12 mouse cellular contexts compared by ENCODE assay signal in genomic region chr2:92948699-92949300, GRCm38 (mm10). TPM values are rescaled to one million over a fixed set of nuclear protein-coding genes. Genes with fewer than 3 reads are reported as not detected.
DNase-seq lines count a peak whose midpoint lies in the region; ATAC-seq and TF ChIP-seq lines count a peak whose summit lies in the region.
"Had no signal": no experiment of that assay in that cellular context is flagged by ENCODE, and none has a peak within 500 bp of the region (broad histone marks: within the 10 kb centered on the region; RNA-seq: fewer than 3 reads in every experiment).

No protein-coding gene starts in this region.

- peaks cover 13% of the 10 kb centered on the region for H3K36me3 ChIP-seq in midbrain, embryonic 13.5 days
- peaks cover 23% of the 10 kb centered on the region for H3K36me3 ChIP-seq in midbrain, postnatal 0 days (ENCODE audit: insufficient read depth, low read length)
- no peaks in the 10 kb centered on the region for H3K36me3 ChIP-seq in hindbrain, embryonic 14.5 days (replicated peaks; ENCODE audit: control insufficient read depth, insufficient read depth)
- no peaks in the 10 kb centered on the region for H3K36me3 ChIP-seq in intestine, postnatal 0 days (ENCODE audit: control insufficient read depth, insufficient read depth)
- H3K36me3 ChIP-seq: heart, embryonic 15.5 days; intestine, embryonic 15.5 days had no signal

- no peaks in the 10 kb centered on the region for H3K9me3 ChIP-seq in midbrain, embryonic 13.5 days
- H3K9me3 ChIP-seq in midbrain, postnatal 0 days (ENCODE audit: low read length) = no peaks in the 10 kb centered on the region
- H3K9me3 ChIP-seq in hindbrain, embryonic 14.5 days (ENCODE audit: control insufficient read depth, low read length) = no peaks in the 10 kb centered on the region
- H3K9me3 ChIP-seq in intestine, postnatal 0 days (ENCODE audit: control insufficient read depth) = no peaks in the 10 kb centered on the region
- H3K9me3 ChIP-seq: heart, embryonic 15.5 days; intestine, embryonic 15.5 days had no signal

- H3K4me1 ChIP-seq in midbrain, embryonic 13.5 days (replicated peaks) = peaks cover 25% of the 10 kb centered on the region
- H3K4me1 ChIP-seq in midbrain, postnatal 0 days (ENCODE audit: insufficient read depth, low read length) = no peaks in the 10 kb centered on the region
- peaks cover 9% of the 10 kb centered on the region for H3K4me1 ChIP-seq in cortical plate, adult 2 months (ENCODE audit: control insufficient read depth, insufficient read depth, low read length)
- peaks cover 16% of the 10 kb centered on the region for H3K4me1 ChIP-seq in hindbrain, embryonic 14.5 days (replicated peaks; ENCODE audit: control insufficient read depth, insufficient read depth, low read length)
- H3K4me1 ChIP-seq in intestine, postnatal 0 days (replicated peaks; ENCODE audit: control insufficient read depth, insufficient read depth, low read length) = no peaks in the 10 kb centered on the region

- ATAC-seq in midbrain, embryonic 13.5 days = no peak
- ATAC-seq in midbrain, postnatal 0 days (ENCODE audit: low FRiP score) = no peak
- no peak for ATAC-seq in hindbrain, embryonic 14.5 days (ENCODE audit: low FRiP score)
- ATAC-seq in intestine, postnatal 0 days = no peak
- ATAC-seq: intestine, embryonic 15.5 days had no signal

- no peak for DNase-seq in midbrain, postnatal 0 days (ENCODE audit: low spot score)
- DNase-seq in NIH3T3 (ENCODE audit: low read depth) = peak; percentile 5
- DNase-seq in hindbrain, embryonic 14.5 days (ENCODE audit: low spot score) = no peak
- no peak for DNase-seq in left cerebral cortex, postnatal 25 days (ENCODE audit: low spot score in 2 of 2)
- DNase-seq: kidney, postnatal 4 days had no signal

- TF ChIP-seq POLR2A in cortical plate, adult 2 months (IDR thresholded peaks at IDR 0.05; ENCODE audit: extremely low read depth, insufficient read depth, low read length) = no peak

- WGBS in midbrain, embryonic 13.5 days = 49% methylated on average over 7 of the region's 7 CpGs
- WGBS in midbrain, postnatal 0 days = 47% methylated on average over 7 of the region's 7 CpGs
- WGBS in hindbrain, embryonic 14.5 days = 27% methylated on average over 7 of the region's 7 CpGs
- 59% methylated on average over 7 of the region's 7 CpGs for WGBS in intestine, postnatal 0 days

- H3K4me2 ChIP-seq in midbrain, embryonic 13.5 days (replicated peaks) = no peak overlapping the region
- H3K4me2 ChIP-seq in midbrain, postnatal 0 days (ENCODE audit: low read depth, low read length, poor library complexity, severe bottlenecking) = no peak overlapping the region
- no peak overlapping the region for H3K4me2 ChIP-seq in hindbrain, embryonic 14.5 days (replicated peaks)
- no peak overlapping the region for H3K4me2 ChIP-seq in intestine, postnatal 0 days (replicated peaks; ENCODE audit: low read depth)
- H3K4me2 ChIP-seq: intestine, embryonic 15.5 days had no signal

- H3K27me3 ChIP-seq in midbrain, embryonic 13.5 days = no peaks in the 10 kb centered on the region
- no peaks in the 10 kb centered on the region for H3K27me3 ChIP-seq in midbrain, postnatal 0 days (ENCODE audit: insufficient read depth, low read length)
- no peaks in the 10 kb centered on the region for H3K27me3 ChIP-seq in hindbrain, embryonic 14.5 days (ENCODE audit: control insufficient read depth, insufficient read depth, low read length)
- no peaks in the 10 kb centered on the region for H3K27me3 ChIP-seq in intestine, postnatal 0 days (replicated peaks; ENCODE audit: control insufficient read depth, insufficient read depth, low read length)
- H3K27me3 ChIP-seq: intestine, embryonic 15.5 days had no signal

- H3K9ac ChIP-seq in midbrain, embryonic 13.5 days (replicated peaks) = no peak overlapping the region
- H3K9ac ChIP-seq in midbrain, postnatal 0 days (replicated peaks; ENCODE audit: low read length, poor library complexity, severe bottlenecking) = no peak overlapping the region
- H3K9ac ChIP-seq in hindbrain, embryonic 14.5 days = no peak overlapping the region; the same call in 1 of the 2 replicates
- H3K9ac ChIP-seq in intestine, postnatal 0 days (ENCODE audit: low read depth, low read length) = no peak overlapping the region
- H3K9ac ChIP-seq: heart, embryonic 15.5 days; intestine, embryonic 15.5 days had no signal

- TF ChIP-seq CTCF in midbrain, postnatal 0 days (IDR thresholded peaks at IDR 0.05) = no peak
- TF ChIP-seq CTCF in cortical plate, adult 2 months (IDR thresholded peaks at IDR 0.05; ENCODE audit: extremely low read depth, insufficient read depth, low read length) = no peak
- no peak for TF ChIP-seq CTCF in intestine, postnatal 0 days (IDR thresholded peaks at IDR 0.05; ENCODE audit: low read depth)

- H3K4me3 ChIP-seq in midbrain, embryonic 13.5 days (replicated peaks) = no peak overlapping the region
- no peak overlapping the region for H3K4me3 ChIP-seq in midbrain, postnatal 0 days (ENCODE audit: low read depth, low read length)
- H3K4me3 ChIP-seq in cortical plate, adult 2 months (ENCODE audit: insufficient read depth, low read length) = no peak overlapping the region
- H3K4me3 ChIP-seq in hindbrain, embryonic 14.5 days (replicated peaks; ENCODE audit: low read length) = no peak overlapping the region
- H3K4me3 ChIP-seq in intestine, postnatal 0 days (ENCODE audit: low read depth, low read length) = no peak overlapping the region
- H3K4me3 ChIP-seq: heart, embryonic 15.5 days; intestine, embryonic 15.5 days had no signal

- intact Hi-C loops in left cerebral cortex, postnatal 25 days (cut with DNase I) = loop anchor here (2.0 kb wide), 1 partner anchor 14 kb away; no protein-coding TSS in a partner anchor

- peak overlapping the region; percentile 14 for H3K27ac ChIP-seq in midbrain, embryonic 13.5 days
- no peak overlapping the region for H3K27ac ChIP-seq in midbrain, postnatal 0 days (ENCODE audit: low read depth, low read length)
- peak overlapping the region; percentile 24; the same call in 1 of the 2 replicates for H3K27ac ChIP-seq in cortical plate, adult 2 months (ENCODE audit: insufficient read depth, low read length)
- H3K27ac ChIP-seq in hindbrain, embryonic 14.5 days = peak overlapping the region; percentile 11; the same call in 1 of the 2 replicates
- H3K27ac ChIP-seq in intestine, postnatal 0 days (ENCODE audit: low read depth, low read length) = no peak overlapping the region
- H3K27ac ChIP-seq: heart, embryonic 15.5 days; intestine, embryonic 15.5 days had no signal

RNA-seq across cellular contexts. Expression of gene Syt13, which starts 33.9 kb away (rescaled TPM):
- 62.3 and 99.1 TPM in 2 replicates for polyA plus RNA-seq in midbrain, embryonic 13.5 days (2015; fragmentation: Nextera tagmentation; extraction: Ambion mirVana)
- total RNA-seq in midbrain, postnatal 0 days (2014; rRNA removed) = 188 and 190 TPM in 2 replicates
- polyA plus RNA-seq in midbrain, postnatal 0 days (2015; fragmentation: Nextera tagmentation; extraction: Ambion mirVana) = 106 and 107 TPM in 2 replicates
- polyA plus RNA-seq in cortical plate, adult 2 months (2012; rRNA removed) = 146 and 160 TPM in 2 replicates
- 29.7 and 39.8 TPM in 2 replicates for polyA plus RNA-seq in hindbrain, embryonic 14.5 days (2014; fragmentation: Nextera tagmentation; extraction: Ambion mirVana)
- 1.7 and 2.5 TPM in 2 replicates for polyA plus RNA-seq in intestine, postnatal 0 days (2015; fragmentation: Nextera tagmentation; extraction: Ambion mirVana)
- total RNA-seq in left cerebral cortex, postnatal 25 days (2021) = 100 to 1,000 TPM; 188 to 230 TPM
- total RNA-seq: liver, adult 2 months had no signal
- polyA plus RNA-seq: activated CD4-positive, CD25-positive, alpha-beta regulatory T cell, adult 4 months; liver, adult 2 months had no signal

Comparison
In these comparisons a context has a peak if more than half of its experiments do, and no peak if none do; other contexts are left out.
1. H3K27ac ChIP-seq: peak in midbrain, embryonic 13.5 days (single experiment), cortical plate, adult 2 months (single experiment) and hindbrain, embryonic 14.5 days (single experiment); none in midbrain, postnatal 0 days (single experiment) and intestine, postnatal 0 days (single experiment).